Mouse (Mus musculus): ENCODE measurements around the gene Rhno1.
"Not testable (repeated sequence)": the region's sequence is repeated elsewhere in the genome, so short reads cannot be mapped to it uniquely, and the experiment has no call there.

Rhno1 gene

DNA sequence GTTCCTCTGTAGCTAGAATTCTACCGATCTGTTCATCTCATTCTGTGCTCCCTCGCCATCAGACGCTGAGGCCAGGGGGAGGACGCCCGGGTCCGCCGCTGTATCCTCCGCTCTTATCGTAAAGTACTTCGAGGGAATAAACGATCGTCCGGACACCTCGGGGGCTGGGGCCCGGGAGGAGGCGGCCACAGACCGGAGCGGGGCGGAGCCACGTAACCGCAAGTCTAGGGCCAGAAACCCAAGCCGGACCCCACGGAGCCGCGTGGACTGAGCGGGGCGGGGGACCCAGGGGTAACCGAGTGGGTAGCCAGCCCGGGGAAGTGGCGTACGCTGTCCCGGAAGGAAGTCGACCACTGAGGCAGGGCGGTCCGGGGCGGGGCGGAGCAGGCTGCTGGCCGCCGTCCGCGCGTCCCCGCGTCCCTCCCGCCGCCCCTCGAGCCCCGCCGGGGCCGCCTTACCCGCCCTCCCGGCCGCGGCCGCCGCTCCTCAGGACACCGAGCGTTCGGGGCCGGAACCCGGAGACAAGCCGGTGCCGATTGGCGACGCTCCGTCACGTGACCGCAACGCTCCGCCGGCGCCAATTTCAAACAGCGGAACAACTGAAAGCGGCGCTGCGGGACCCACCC lies at the start of gene Rhno1, which contains the start of gene Foxm1:
Gene Rhno1 (minus strand): TSS at position 531 of the 626 bp plus-strand sequence.
Gene Foxm1 (plus strand): TSS at position 587 of the 626 bp plus-strand sequence.
- DNase-seq: peak; percentile 86

- peak; percentile 78 for DNase-seq
Measured at GRCm38 (mm10) chr6:128411115-128411514, 48.4 kb upstream of the Rhno1 start.

DNA sequence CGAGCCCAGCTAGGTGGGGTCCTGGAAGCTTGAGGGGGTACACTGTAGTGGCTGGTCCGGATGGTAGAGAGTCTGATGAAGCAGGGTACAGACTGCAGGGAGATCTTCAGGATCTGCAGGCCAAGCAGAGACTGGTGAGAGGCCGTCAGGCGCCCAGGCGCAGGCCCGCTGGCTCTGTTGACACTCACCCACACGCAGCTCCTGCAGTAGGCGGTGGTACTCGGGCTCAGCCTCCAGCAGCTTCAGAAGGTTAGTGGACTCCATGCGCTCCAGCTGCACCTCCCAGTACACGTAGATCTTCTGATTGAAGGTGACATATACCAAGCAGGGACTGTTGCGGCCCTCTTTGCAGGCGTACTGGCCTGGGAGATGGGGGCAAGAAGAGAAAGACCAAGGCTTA lies 47.6 kb upstream of the Rhno1 start:
- DNase-seq: no peak

GRCm38 (mm10) chr6:128408544-128409125 lies 45.9 kb upstream of the Rhno1 start:
- no peak for DNase-seq

DNA sequence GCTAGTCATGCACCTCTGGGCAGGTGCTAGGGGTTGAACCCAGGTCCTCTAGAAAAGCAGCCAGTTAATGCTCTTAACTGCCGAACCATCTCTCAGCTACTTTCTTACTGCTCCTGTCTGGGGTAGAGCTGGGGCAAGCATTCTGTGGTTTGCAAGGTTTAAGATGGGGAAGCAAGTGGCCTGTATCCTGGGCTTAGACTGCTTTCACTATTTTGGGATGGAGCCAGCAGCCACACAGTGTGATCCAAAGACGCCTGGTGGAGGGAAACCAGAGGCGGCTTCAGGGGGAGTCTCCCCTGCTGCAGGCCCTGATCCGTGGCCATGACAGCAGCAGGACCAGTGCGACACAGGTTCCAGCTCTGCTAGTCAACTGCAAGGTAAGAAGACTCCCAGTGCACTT lies 42.0 kb upstream of the Rhno1 start:
- DNase-seq: no peak

GRCm38 (mm10) chr6:128399421-128400185 lies 36.9 kb upstream of the Rhno1 start:
- peak; percentile 43 for DNase-seq

GRCm38 (mm10) chr6:128398996-128399395 lies 36.3 kb upstream of the Rhno1 start, which contains the start of gene Nrip2:
Gene Nrip2 (plus strand): TSS chr6:128399296.
- no peak for DNase-seq

GRCm38 (mm10) chr6:128397574-128398261 lies 35.0 kb upstream of the Rhno1 start:
- DNase-seq: peak; percentile 19

- no peak for DNase-seq
Measured at GRCm38 (mm10) chr6:128390683-128391082, 28.0 kb upstream of the Rhno1 start.

GRCm38 (mm10) chr6:128389185-128389584 lies 26.5 kb upstream of the Rhno1 start:
- no peak for DNase-seq

GRCm38 (mm10) chr6:128385026-128385425 lies 22.3 kb upstream of the Rhno1 start:
- no peak for DNase-seq

- DNase-seq: no peak
Measured at GRCm38 (mm10) chr6:128383752-128384151, 21.0 kb upstream of the Rhno1 start.

DNA sequence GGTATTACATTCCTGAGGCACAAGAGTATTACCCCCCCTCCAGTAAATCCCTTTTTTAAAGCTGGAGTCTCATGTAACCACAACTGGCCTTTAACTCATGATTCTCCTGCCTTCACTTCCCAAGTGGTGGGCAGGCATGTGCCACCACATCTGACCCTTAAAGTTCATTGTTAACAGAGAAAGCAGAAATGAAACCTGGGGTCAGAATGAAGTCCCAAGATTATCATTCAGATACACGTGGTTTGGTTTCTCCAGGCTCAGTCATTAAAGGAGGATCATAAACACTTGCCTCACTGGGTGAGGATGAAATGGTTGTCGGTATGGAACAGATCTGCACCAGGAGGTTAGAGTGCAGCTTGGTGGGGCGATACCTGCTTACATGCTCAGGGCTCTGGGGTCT lies 18.5 kb upstream of the Rhno1 start:
- no peak for DNase-seq

DNA sequence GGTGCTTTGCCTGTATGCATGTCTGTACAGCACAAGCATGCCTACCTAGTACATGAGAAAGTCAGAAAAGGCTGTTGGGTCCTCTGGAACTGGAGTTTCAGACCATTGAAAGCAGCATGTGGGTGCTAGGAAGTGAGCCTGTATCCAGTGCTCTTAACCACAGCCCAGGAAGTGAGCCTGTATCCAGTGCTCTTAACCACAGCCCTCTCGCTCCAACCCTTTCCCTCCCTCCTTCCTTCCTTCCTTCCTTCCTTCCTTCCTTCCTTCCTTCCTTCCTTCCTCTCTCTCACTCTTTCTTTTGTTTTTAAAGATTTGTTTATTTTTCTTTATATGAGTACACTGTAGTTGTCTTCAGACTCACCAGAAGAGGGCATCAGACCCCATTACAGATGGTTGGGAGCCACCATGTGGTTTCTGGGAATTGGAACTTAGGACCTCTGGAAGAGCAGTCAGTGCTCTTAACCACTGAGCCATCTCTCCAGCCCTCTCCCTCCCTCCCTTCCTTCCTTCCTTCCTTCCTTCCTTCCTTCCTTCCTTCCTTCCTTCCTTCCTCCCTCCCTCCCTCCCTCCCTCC lies 18.0 kb upstream of the Rhno1 start:
- DNase-seq: not testable (repeated sequence)

DNA sequence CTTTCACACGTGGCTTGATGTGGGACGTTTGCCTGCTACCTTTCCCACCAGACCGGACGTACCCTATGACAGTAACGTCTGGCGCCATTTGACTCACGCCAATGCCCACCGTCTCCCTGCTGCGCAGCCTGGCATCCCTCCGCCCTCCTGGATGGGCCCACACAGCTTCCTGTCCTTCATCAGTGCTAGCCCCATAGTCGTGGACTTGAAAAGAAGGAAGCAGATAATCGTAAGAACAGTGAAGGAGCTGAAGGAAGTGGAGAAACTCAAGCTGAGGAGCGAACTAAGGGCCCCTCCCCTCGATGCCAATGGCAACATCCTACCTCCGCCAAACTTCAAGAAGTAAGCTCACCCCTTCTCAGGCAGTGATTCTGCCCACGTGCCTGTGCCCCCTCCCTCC lies 16.9 kb upstream of the Rhno1 start:
- no peak for DNase-seq

- no peak for DNase-seq
Measured at GRCm38 (mm10) chr6:128376371-128377085, 13.8 kb upstream of the Rhno1 start.

DNA sequence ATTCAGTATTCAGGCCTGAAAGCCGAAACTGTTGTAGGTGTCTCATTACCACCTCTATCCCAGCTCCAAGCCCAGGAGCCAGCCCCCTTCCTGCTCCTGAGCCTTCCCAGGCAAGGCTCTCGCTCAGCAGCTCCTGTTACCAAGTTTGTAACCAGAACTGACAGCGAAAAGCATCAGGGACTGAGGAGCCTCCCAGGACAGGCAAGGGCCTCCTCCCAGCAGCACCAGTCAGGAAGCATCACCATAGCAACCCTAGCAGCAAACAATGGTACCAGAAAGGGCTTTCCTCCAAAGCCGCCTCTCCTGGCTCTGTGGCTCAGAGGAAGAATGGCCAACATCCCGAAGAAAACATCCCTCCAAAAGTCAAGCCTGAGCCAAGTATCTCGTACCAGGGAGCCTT lies 12.5 kb upstream of the Rhno1 start, which contains the start of the genes Tex52 and Gm44596:
Gene Tex52 (plus strand): TSS at position 265 of the 400 bp plus-strand sequence.
Gene Gm44596 (plus strand): TSS at position 312 of the 400 bp plus-strand sequence.
- DNase-seq: peak; percentile 71

GRCm38 (mm10) chr6:128370040-128370439 lies 7.3 kb upstream of the Rhno1 start:
- no peak for DNase-seq

DNA sequence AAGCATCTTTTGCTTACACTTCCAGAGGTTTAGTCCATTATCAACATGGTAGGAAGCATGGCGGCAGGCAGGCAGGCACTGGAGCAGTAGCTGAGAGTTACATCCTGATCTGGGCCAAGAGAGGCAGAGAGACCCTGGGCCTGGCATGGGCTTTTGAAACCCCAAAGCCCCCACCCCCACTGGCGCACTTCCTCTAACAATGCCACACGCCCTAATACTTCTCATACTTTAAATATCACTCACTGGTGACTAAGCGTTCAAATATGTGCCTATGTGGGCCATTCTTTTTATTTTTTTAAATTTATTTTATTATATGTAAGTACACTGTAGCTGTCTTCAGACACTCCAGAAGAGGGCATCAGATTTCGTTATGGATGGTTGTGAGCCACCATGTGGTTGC lies 3.8 kb upstream of the Rhno1 start:
- DNase-seq: no peak

GRCm38 (mm10) chr6:128364721-128365120 lies 2.0 kb upstream of the Rhno1 start:
- no peak for DNase-seq

DNA sequence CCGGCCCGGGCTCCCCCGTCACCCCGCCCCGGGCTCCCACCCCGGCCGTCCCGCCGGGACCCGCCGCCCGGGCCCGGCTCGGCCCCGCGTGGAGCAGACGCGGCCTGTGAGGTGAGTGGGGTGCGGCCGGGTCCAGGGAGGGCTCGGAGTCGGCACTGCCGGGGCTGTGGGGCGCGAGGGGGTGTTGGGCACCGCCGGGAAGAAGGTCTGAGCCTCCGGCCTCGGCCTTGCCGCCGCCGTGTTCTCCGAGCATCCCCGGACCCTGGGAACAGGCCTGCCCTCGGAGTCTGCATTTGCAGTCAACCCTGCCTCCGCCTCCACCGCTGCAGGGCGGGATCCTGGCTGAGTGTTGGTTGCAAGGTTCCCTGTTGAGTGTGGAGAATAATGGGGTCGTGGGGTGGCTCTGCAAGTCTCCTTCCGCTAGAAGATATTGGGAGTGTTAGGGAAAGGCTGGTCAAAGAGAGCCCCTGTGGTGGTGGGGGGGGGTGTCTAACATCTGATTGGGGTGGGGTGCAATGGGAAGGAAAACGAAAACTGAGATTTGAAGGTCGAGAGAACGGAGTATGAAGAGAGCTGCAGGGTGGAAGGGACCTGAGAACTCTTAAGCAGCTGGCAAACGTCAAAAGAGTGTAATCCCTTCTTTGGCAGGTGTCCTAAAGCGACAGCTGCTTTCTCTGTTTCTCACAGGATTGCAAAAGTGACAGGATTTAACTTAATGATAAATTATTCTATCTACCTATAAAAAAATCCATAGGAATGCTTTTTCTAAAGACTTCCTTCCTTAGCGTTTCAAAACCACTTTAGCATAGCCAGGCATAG lies 505 bp upstream of the Rhno1 start:
- DNase-seq: peak; percentile 15
